Mouse (Mus musculus) embryonic facial prominence, embryonic 14.5 days (tissue): ENCODE results near the gene Ovol3. TPM values are rescaled to one million over a fixed set of nuclear protein-coding genes. Genes with fewer than 3 reads are reported as not detected.
"Not testable (repeated sequence)": the region's sequence is repeated elsewhere in the genome, so short reads cannot be mapped to it uniquely, and the experiment has no call there.

Experiments used
- ATAC-seq: fragments of 200-750 bp; cut with Nextera tagmentation; 2 replicates; pipeline ENCODE4 v1.8.0; 2017; ENCODE audit warnings: low read depth, moderate number of reproducible peaks, moderate TSS enrichment
- DNase-seq: peaks from one replicate; pipeline ENCODE4 v3.0.0-alpha.2; 2015; ENCODE audit warnings: low spot score
- H3K27ac ChIP-seq: fragments of 300-500 bp; sonication (generic); replicated peaks from 2 replicates; pipeline ENCODE4 v1.5.1; 2014; ENCODE audit warnings: low read depth, mild to moderate bottlenecking, low read length, moderate library complexity
- H3K27me3 ChIP-seq: fragments of 300-500 bp; sonication (generic); replicated peaks from 2 replicates; pipeline ENCODE4 v1.6.1; 2014; ENCODE audit warnings: low read length; ENCODE audit not compliant: control insufficient read depth, insufficient read depth
- H3K36me3 ChIP-seq: fragments of 300-500 bp; sonication (generic); 2 replicates; pipeline ENCODE4 v1.6.1; 2014; ENCODE audit warnings: low read length, mixed read lengths; ENCODE audit not compliant: control insufficient read depth, insufficient read depth
- H3K4me1 ChIP-seq: fragments of 300-500 bp; sonication (generic); 2 replicates; pipeline ENCODE4 v1.6.1; 2014; ENCODE audit warnings: antibody characterized with exemption, low read length; ENCODE audit not compliant: control insufficient read depth, insufficient read depth
- H3K4me2 ChIP-seq: fragments of 300-500 bp; sonication (generic); 2 replicates; pipeline ENCODE4 v1.6.1; 2014; ENCODE audit warnings: low read depth, mild to moderate bottlenecking, low read length, moderate library complexity, mixed read lengths
- H3K4me3 ChIP-seq: fragments of 300-500 bp; sonication (generic); 2 replicates; pipeline ENCODE4 v1.5.1; 2014; ENCODE audit warnings: low read depth, mild to moderate bottlenecking, low read length
- H3K9ac ChIP-seq: fragments of 300-500 bp; sonication (generic); 2 replicates; pipeline ENCODE4 v1.6.1; 2014; ENCODE audit warnings: low read depth, mild to moderate bottlenecking, low read length, moderate library complexity, mixed read lengths
- H3K9me3 ChIP-seq: fragments of 300-500 bp; sonication (generic); 2 replicates; pipeline ENCODE4 v1.6.1; 2016; ENCODE audit warnings: low read length; ENCODE audit not compliant: control insufficient read depth
- WGBS: fragments of 180-500 bp; shearing (Covaris S2); extraction: QIAGEN DNeasy Blood & Tissue Kit; methylation state at CpG from one replicate; pipeline ENCODE4 v1.1.7; 2014; 5-methylcytosine and 5-hydroxymethylcytosine counted together
- polyA plus RNA-seq: library from polyadenylated mRNA; unstranded; fragments of >200 nt; fragmentation: Nextera tagmentation; extraction: Ambion mirVana; gene quantifications from 2 replicates; pipeline ENCODE4 v1.2.1, GENCODE M21; 2014

Ovol3 gene
- polyA plus RNA-seq, 1 experiment from 2014 or later, result 1.1 TPM

DNA sequence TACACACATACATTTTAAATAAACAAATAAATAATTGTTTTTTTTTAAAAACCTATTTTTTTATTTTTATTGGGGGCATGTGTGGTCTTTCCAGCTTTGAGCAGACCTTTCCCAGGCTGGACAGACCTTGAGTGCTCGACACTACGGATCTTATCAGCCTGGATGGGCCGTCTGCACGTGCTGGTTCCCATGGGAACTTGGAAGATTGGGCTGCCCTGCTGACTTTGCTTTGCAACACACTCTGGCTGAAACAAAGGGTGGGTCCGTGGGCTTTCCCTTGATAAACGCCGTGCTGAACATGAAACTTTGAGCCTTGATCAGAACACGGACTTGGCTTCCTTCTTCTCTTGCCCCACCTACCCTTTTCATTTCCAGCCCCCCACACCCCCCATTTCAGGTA, 31.1 kb downstream of the Ovol3 start:
- Histone ChIP-seq H3K4me2 (no peak overlapping the region), H3K9me3 (no peaks in the 10 kb centered on the region), H3K4me1 (no peaks in the 10 kb centered on the region), H3K9ac (no peak overlapping the region), H3K36me3 (no peaks in the 10 kb centered on the region), H3K4me3 (no peak overlapping the region), H3K27me3 (no peaks in the 10 kb centered on the region), H3K27ac (no peak overlapping the region)
- no peak for DNase-seq
- ATAC-seq, result no peak
- WGBS, result 43% methylated on average over 8 of the region's 8 CpGs

DNA sequence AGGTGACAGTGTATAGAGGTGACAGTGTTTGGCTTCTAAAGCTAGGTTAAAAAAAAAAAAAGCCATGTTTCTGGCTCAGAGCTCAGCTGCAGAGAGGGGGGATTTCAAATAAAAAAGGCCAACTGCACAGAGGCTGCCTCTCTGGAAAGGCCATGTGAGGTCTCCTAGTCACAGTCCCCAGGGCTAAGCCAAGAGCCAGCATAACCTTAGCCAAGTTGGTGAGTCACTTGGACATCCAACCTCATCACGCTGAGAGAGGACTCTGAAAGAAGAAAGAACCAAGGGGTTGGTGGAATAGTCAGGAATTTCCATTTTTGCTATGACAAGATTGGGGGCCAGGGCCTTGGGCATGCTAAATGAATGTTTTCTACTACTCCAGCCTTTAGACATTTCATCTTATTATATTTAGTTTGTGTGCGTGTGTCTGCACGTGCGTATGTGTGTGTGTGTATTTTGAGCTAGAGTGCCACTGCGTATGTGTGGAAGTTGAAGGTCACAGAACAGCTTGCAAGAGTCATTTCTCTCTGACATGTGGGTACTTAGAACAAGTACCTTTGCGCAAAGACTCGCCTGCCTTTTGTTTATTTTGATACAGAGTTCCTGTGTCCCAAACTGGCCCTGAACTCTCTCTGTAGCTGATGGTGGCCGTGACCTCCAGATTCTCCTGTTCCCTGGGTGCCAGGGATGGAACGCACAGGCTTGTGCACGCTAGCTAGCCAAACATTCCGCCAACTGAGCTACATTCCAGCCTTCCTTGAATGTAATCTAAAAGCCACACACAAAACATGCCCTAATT, 32.4 kb downstream of the Ovol3 start:
- Histone ChIP-seq H3K9me3 (no peaks in the 10 kb centered on the region), H3K4me2 (no peak overlapping the region), H3K36me3 (no peaks in the 10 kb centered on the region), H3K27me3 (no peaks in the 10 kb centered on the region), H3K4me1 (no peaks in the 10 kb centered on the region), H3K9ac (no peak overlapping the region), H3K27ac (no peak overlapping the region), H3K4me3 (no peak overlapping the region)
- DNase-seq, result no peak
- ATAC-seq, result no peak
- 73% methylated on average over 11 of the region's 11 CpGs for WGBS

DNA sequence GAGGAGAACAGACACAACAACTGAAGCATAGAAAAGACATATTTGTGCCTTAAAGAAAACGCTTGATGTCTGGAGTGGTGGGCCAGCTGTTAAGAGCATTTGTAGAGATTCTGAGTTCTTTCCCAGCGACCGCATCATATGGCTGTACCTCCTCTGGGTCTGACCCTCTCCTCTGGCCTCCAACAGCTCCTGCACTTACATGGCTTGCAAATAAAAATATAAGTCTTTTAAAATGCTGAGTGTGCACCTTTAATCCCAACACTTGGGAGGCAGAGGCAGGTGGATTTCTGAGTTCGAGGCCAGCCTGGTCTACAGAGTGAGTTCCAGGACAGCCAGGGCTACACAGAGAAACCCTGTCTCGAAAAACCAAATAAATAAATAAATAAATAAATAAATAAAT, 34.9 kb downstream of the Ovol3 start:
- not testable (repeated sequence) for H3K4me3 ChIP-seq, H3K9me3 ChIP-seq, H3K36me3 ChIP-seq, H3K9ac ChIP-seq, H3K27me3 ChIP-seq, H3K27ac ChIP-seq, H3K4me1 ChIP-seq, ATAC-seq, H3K4me2 ChIP-seq, DNase-seq
- WGBS, result 79% methylated on average over 5 of the region's 5 CpGs

DNA sequence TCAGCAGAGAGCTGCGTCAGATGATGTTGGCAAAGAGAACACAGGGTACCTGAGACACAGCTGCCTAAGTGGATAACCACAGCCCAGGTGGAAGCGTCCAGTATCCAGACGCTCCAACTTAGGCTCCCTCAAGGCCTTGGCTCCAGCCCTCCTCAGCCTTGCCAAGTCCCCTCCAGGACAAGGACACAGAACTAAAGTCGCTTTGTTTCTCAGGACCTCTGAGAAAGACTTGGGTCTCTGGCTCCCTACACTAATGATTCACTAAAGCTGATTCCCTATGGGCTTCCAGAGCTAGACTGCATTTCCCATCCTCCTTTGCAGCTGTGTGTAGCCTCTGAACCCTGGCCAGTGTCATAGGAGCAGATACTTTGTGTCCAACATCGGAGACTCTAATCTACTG, 35.3 kb downstream of the Ovol3 start:
- Histone ChIP-seq H3K4me2 (no peak overlapping the region), H3K9ac (no peak overlapping the region), H3K4me3 (no peak overlapping the region), H3K36me3 (no peaks in the 10 kb centered on the region), H3K4me1 (no peaks in the 10 kb centered on the region), H3K27ac (no peak overlapping the region), H3K27me3 (no peaks in the 10 kb centered on the region), H3K9me3 (no peaks in the 10 kb centered on the region)
- no peak for DNase-seq
- ATAC-seq, result no peak
- 88% methylated on average over 5 of the region's 5 CpGs for WGBS

DNA sequence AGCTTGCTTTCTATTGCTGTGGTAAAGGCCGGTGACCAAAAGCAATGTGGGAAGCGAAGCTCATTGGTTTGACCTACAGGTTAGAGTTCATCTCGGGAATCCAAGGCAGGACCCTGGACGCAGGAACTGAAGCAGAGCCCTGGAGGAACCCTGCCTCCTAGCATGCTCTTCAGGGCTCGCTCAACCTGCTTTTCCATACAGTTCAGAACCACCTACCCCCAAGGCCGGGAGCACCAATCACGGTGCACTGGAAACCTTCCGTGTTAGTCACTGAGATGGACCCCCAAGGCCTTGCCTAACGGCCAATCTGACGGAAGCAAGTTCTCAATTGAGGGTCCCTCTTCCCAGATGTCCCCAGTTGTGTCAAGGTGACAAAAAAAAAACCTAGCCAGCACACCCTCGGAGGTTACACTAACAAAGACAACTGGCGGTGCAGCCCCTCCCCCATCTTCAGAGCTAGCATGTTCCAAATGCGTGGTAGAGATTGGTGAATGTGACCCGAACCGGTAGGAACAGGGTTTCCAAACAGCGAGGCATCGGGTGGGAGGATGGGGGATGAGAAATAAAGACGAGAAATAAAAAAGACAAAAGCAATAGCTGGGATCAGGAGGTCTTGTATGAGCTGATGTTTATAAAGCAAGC, 35.9 kb downstream of the Ovol3 start:
- H3K4me2 ChIP-seq, result no peak overlapping the region
- WGBS, result 76% methylated on average over 18 of the region's 18 CpGs
- no peak overlapping the region for H3K27ac ChIP-seq
- ATAC-seq, result no peak
- no peaks in the 10 kb centered on the region for H3K9me3 ChIP-seq
- H3K27me3 ChIP-seq, result no peaks in the 10 kb centered on the region
- H3K4me1 ChIP-seq, result no peaks in the 10 kb centered on the region
- no peaks in the 10 kb centered on the region for H3K36me3 ChIP-seq
- no peak overlapping the region for H3K4me3 ChIP-seq
- no peak for DNase-seq
- no peak overlapping the region for H3K9ac ChIP-seq

DNA sequence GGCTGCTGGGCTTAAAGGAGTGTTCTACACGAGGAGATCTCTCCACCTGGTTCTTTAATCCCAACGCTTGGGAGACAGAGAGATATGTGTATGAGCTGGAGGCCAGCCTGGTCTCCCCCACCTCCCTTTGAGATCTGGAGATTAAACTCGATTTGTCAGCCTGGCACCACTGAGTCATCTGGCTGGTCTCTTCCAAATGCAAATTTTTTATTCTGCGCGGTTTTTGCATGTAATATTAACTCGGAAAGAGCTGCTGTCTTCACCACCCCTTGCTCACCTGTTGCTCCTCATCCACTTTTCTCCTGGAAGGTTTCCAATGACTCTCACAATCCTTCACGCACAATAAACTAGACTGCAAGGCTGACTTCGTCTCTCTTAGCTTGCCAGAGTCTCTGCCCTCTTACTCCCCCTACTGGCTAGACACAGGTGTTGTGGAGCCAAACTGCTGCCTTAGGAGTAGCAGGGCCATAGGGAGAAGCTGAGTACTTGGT, 37.0 kb downstream of the Ovol3 start, which contains the start of gene Capns1:
Gene Capns1 (minus strand): TSS at position 331 of the 491 bp plus-strand sequence.
- no peaks in the 10 kb centered on the region for H3K36me3 ChIP-seq
- ATAC-seq, result 0 out of 2 replicates have a peak, but pooled peaks have one; percentile 27
- H3K27ac ChIP-seq, result peak within 1 kb of the TSS; percentile 33; the same call in 1 of the 2 replicates
- no peaks in the 10 kb centered on the region for H3K9me3 ChIP-seq
- 0 out of 2 replicates have a peak within 1 kb of the TSS, but pooled peaks have one; percentile 17 for H3K4me3 ChIP-seq
- H3K4me2 ChIP-seq, result peak within 1 kb of the TSS; percentile 44
- peak; percentile 93 for DNase-seq
- WGBS, result 3% methylated on average over 8 of the region's 8 CpGs
- H3K9ac ChIP-seq, result 0 out of 2 replicates have a peak within 1 kb of the TSS, but pooled peaks have one; percentile 31
- H3K27me3 ChIP-seq, result no peaks in the 10 kb centered on the region
- H3K4me1 ChIP-seq, result peaks cover 2% of the 10 kb centered on the region

DNA sequence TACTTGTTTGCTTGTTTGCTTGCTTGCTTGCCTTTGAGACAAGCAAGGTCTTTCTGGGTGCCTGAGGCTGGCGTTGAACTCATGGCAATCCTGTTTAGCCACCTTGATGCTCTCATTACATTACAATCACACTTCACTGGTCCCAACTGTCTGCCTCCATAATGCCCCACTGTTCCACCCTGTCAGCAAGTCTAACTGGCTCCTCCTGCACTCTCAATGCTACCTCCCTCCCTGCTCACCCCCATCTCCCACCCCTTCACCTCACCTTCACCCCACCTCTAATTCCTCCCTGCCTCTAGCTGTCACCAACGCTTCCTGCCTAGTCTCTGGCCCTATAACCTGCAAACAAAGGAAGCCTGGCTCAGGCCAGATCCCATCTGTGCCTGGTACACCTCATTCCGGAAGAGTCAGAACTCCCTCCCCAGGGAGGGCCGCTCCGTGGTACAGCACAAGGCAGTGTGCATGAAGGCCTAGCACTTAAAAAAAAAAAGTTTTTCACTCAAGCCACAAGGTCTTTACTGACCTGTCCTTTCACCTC, 37.9 kb downstream of the Ovol3 start:
- no peak overlapping the region for H3K4me2 ChIP-seq
- WGBS, result 65% methylated on average over 5 of the region's 5 CpGs
- no peak for DNase-seq
- no peak for ATAC-seq
- no peak overlapping the region for H3K9ac ChIP-seq
- no peaks in the 10 kb centered on the region for H3K27me3 ChIP-seq
- no peaks in the 10 kb centered on the region for H3K9me3 ChIP-seq
- H3K36me3 ChIP-seq, result peaks cover 3% of the 10 kb centered on the region; the same call in 1 of the 2 replicates
- no peak overlapping the region for H3K4me3 ChIP-seq
- H3K4me1 ChIP-seq, result peaks cover 10% of the 10 kb centered on the region
- H3K27ac ChIP-seq, result no peak overlapping the region

DNA sequence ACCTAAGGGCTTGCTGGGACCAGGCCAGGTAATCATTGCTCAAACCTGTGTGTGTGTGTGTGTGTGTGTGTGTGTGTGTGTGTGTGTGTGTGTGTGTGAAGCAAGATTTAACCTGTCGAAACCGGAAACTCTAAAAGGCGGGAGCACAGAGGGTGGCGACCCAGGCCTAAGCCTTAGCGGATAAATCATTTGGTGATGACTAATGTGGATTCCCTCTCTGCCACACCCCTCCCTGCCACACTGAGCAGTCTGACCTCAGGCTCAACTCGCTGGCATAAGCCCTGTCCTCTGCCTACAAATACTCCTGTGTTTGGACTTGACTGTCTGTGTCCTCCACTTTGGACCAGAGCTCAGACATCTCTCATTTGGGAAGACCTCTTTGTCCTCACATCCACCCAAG, 39.4 kb downstream of the Ovol3 start:
- DNase-seq (peak; percentile 36), ATAC-seq (no peak)
- WGBS, result 84% methylated on average over 5 of the region's 6 CpGs
- no peaks in the 10 kb centered on the region for H3K9me3 ChIP-seq
- H3K9ac ChIP-seq, result no peak overlapping the region
- H3K36me3 ChIP-seq, result peaks cover 18% of the 10 kb centered on the region
- no peaks in the 10 kb centered on the region for H3K27me3 ChIP-seq
- H3K27ac ChIP-seq, result no peak overlapping the region
- H3K4me3 ChIP-seq, result no peak overlapping the region
- H3K4me1 ChIP-seq, result peaks cover 12% of the 10 kb centered on the region
- no peak overlapping the region for H3K4me2 ChIP-seq
